ENCODE assay signal across 16 mouse cellular contexts in the genomic region with DNA sequence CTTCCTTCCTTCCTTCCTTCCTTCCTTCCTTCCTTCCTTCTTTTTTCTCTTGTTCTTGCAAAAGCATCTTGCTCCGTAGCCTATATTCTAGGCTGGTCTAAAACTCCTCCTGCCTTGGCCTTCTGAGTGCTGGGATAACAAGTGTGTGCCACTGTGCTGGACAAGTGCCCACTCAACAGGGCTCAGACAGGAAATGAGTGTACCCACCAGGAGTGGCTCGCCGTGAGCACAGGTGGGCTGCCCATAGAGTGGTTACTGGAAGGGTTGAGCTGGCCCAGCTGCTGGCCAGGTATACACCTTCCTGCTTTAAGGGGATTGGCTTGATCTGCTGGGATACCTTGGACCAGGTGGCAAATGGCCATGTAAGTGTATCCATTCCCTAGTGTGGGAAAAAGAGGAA.
DNase-seq lines count a peak whose midpoint lies in the region; ATAC-seq and TF ChIP-seq lines count a peak whose summit lies in the region.
"Had no signal": no experiment of that assay in that cellular context is flagged by ENCODE, and none has a peak within 500 bp of the region (broad histone marks: within the 10 kb centered on the region; RNA-seq: fewer than 3 reads in every experiment).

No protein-coding gene starts in this region.

- H3K27me3 ChIP-seq in heart, embryonic 10.5 days (ENCODE audit: insufficient read depth, poor library complexity, severe bottlenecking), result no peaks in the 10 kb centered on the region
- no peaks in the 10 kb centered on the region for H3K27me3 ChIP-seq in lung, embryonic 16.5 days (ENCODE audit: control insufficient read depth, insufficient read depth, low read depth, low read length)
- no peaks in the 10 kb centered on the region for H3K27me3 ChIP-seq in embryonic facial prominence, embryonic 15.5 days
- H3K27me3 ChIP-seq in stomach, postnatal 0 days (ENCODE audit: control insufficient read depth, insufficient read depth, low read length), result no peaks in the 10 kb centered on the region
- H3K27me3 ChIP-seq: forebrain, embryonic 15.5 days; hindbrain, embryonic 15.5 days had no signal

- TF ChIP-seq EP300 in stomach, postnatal 0 days (optimal IDR thresholded peaks at IDR 0.05), result no peak

- peaks cover 10% of the 10 kb centered on the region; the same call in 1 of the 2 replicates for H3K36me3 ChIP-seq in heart, embryonic 10.5 days
- H3K36me3 ChIP-seq in lung, embryonic 16.5 days (ENCODE audit: control insufficient read depth, insufficient read depth, low read length), result no peaks in the 10 kb centered on the region
- no peaks in the 10 kb centered on the region for H3K36me3 ChIP-seq in embryonic facial prominence, embryonic 15.5 days
- 0 out of 2 replicates have a peak, but pooled peaks cover 3% of the 10 kb centered on the region for H3K36me3 ChIP-seq in stomach, postnatal 0 days (ENCODE audit: control insufficient read depth, insufficient read depth, low read length)
- H3K36me3 ChIP-seq: forebrain, embryonic 15.5 days; hindbrain, embryonic 15.5 days had no signal

- H3K4me2 ChIP-seq in lung, embryonic 16.5 days (ENCODE audit: low read depth, low read length), result no peak overlapping the region
- H3K4me2 ChIP-seq in embryonic facial prominence, embryonic 15.5 days (replicated peaks), result no peak overlapping the region
- H3K4me2 ChIP-seq in stomach, postnatal 0 days (replicated peaks; ENCODE audit: low read depth), result no peak overlapping the region
- H3K4me2 ChIP-seq: forebrain, embryonic 15.5 days; hindbrain, embryonic 15.5 days had no signal

- no peak for TF ChIP-seq CTCF in stomach, postnatal 0 days (IDR thresholded peaks at IDR 0.05; ENCODE audit: low read depth)

- peak; percentile 48 for ATAC-seq in lung, embryonic 16.5 days (ENCODE audit: low read depth)
- ATAC-seq in embryonic facial prominence, embryonic 15.5 days (ENCODE audit: insufficient number of reproducible peaks, low FRiP score, low TSS enrichment, low read depth), result no peak
- ATAC-seq in stomach, postnatal 0 days (ENCODE audit: low FRiP score, low TSS enrichment), result no peak
- ATAC-seq: forebrain, embryonic 15.5 days; midbrain, embryonic 16.5 days had no signal

- WGBS in heart, embryonic 10.5 days, result 92% methylated on average over 3 of the region's 3 CpGs
- 47% methylated on average over 3 of the region's 3 CpGs for WGBS in lung, embryonic 16.5 days
- WGBS in embryonic facial prominence, embryonic 15.5 days, result 81% methylated on average over 3 of the region's 3 CpGs
- WGBS in stomach, postnatal 0 days, result 71% methylated on average over 3 of the region's 3 CpGs

- no peak overlapping the region for H3K4me3 ChIP-seq in heart, embryonic 10.5 days
- H3K4me3 ChIP-seq in lung, embryonic 16.5 days (ENCODE audit: low read length), result no peak overlapping the region
- no peak overlapping the region for H3K4me3 ChIP-seq in embryonic facial prominence, embryonic 15.5 days (replicated peaks)
- no peak overlapping the region for H3K4me3 ChIP-seq in stomach, postnatal 0 days (ENCODE audit: low read depth, low read length)
- H3K4me3 ChIP-seq: erythroblast, embryonic 14.5 days; forebrain, embryonic 15.5 days; hindbrain, embryonic 15.5 days; megakaryocyte, embryonic 14.5 days had no signal

- peak overlapping the region; percentile 72; the same call in 1 of the 2 replicates for H3K27ac ChIP-seq in heart, embryonic 10.5 days
- H3K27ac ChIP-seq in lung, embryonic 16.5 days (ENCODE audit: low read length), result peak overlapping the region; percentile 11; the same call in 1 of the 2 replicates
- H3K27ac ChIP-seq in embryonic facial prominence, embryonic 15.5 days (replicated peaks), result peak overlapping the region; percentile 39; the same call in 1 of the 2 replicates
- peak overlapping the region; percentile 95 for H3K27ac ChIP-seq in stomach, postnatal 0 days (replicated peaks)
- H3K27ac ChIP-seq: forebrain, embryonic 15.5 days had no signal

- no peaks in the 10 kb centered on the region for H3K9me3 ChIP-seq in heart, embryonic 10.5 days
- H3K9me3 ChIP-seq in lung, embryonic 16.5 days (ENCODE audit: control insufficient read depth, low read length), result no peaks in the 10 kb centered on the region
- H3K9me3 ChIP-seq in embryonic facial prominence, embryonic 15.5 days (replicated peaks), result no peaks in the 10 kb centered on the region
- no peaks in the 10 kb centered on the region for H3K9me3 ChIP-seq in stomach, postnatal 0 days (ENCODE audit: control insufficient read depth, low read length)
- H3K9me3 ChIP-seq: forebrain, embryonic 15.5 days; hindbrain, embryonic 15.5 days had no signal

- H3K4me1 ChIP-seq in heart, embryonic 10.5 days, result peaks cover 100% of the 10 kb centered on the region
- peaks cover 76% of the 10 kb centered on the region for H3K4me1 ChIP-seq in lung, embryonic 16.5 days (replicated peaks; ENCODE audit: control insufficient read depth, insufficient read depth, low read length)
- peaks cover 95% of the 10 kb centered on the region for H3K4me1 ChIP-seq in embryonic facial prominence, embryonic 15.5 days
- peaks cover 40% of the 10 kb centered on the region for H3K4me1 ChIP-seq in stomach, postnatal 0 days (replicated peaks; ENCODE audit: control insufficient read depth, insufficient read depth)

- no peak for DNase-seq in heart, embryonic 10.5 days (ENCODE audit: low spot score)
- DNase-seq in heart, postnatal 4 days, result no peak
- DNase-seq in lung, postnatal 14 days, result no peak
- DNase-seq in stomach, postnatal 0 days (ENCODE audit: low spot score), result no peak
- DNase-seq in embryo, embryonic 10.5 days (ENCODE audit: low spot score), result no peak
- DNase-seq: cerebellum, adult 9-10 months; liver; liver, postnatal 0 days; thymus, adult 2 months had no signal

- no peak overlapping the region for H3K9ac ChIP-seq in lung, embryonic 16.5 days (ENCODE audit: low read length)
- no peak overlapping the region for H3K9ac ChIP-seq in embryonic facial prominence, embryonic 15.5 days
- H3K9ac ChIP-seq in stomach, postnatal 0 days (ENCODE audit: low read length), result no peak overlapping the region
- H3K9ac ChIP-seq: forebrain, embryonic 15.5 days; hindbrain, embryonic 15.5 days; liver, postnatal 0 days had no signal

Comparison
In these comparisons a context has a peak if more than half of its experiments do, and no peak if none do; other contexts are left out.
1. H3K27ac ChIP-seq: peak in every context shown above with its lines; median percentile 95 in stomach, postnatal 0 days; 72 in heart, embryonic 10.5 days; 39 in embryonic facial prominence, embryonic 15.5 days; 11 in lung, embryonic 16.5 days.